Mouse (Mus musculus) adrenal gland, adult 8-10 months (tissue): Measurements from ENCODE around the gene Ormdl1. TPM values are rescaled to one million over a fixed set of nuclear protein-coding genes. Genes with fewer than 3 reads are reported as not detected.

Experiments used
- total RNA-seq, 4 experiments: library from RNA; stranded (reverse); gene quantifications; 2 replicates each; pipeline ENCODE4 v1.2.4; 2022

Gene Ormdl1
- total RNA-seq, 4 experiments from 2014 or later: 21.6 to 27.5 (median 25.1) TPM

Other genes starting within 250 kb of the Ormdl1 start
- under 1 TPM in 1 of 4 experiments, not detected in 3; 0.11 TPM for gene Mstn, start 235.5 kb upstream of the Ormdl1 start, total RNA-seq
- gene 1700019A02Rik, start 109.5 kb upstream of the Ormdl1 start, total RNA-seq: not detected
- gene Pms1, start 77 bp upstream of the Ormdl1 start, total RNA-seq: 10 to 100 TPM in 2 of 4 experiments, 1 to 10 TPM in 2; 4.5 to 10.8 (median 8.7) TPM
- gene Gm28778, start within 50 bp of the Ormdl1 start, total RNA-seq: 1 to 10 TPM; 1.4 to 4.2 (median 1.9) TPM
- gene Osgepl1, start 16.5 kb downstream of the Ormdl1 start, total RNA-seq: 10 to 100 TPM; 23.2 to 26.4 (median 24.1) TPM
- not detected for gene Asdurf, start 55.5 kb downstream of the Ormdl1 start, total RNA-seq
- gene Gm28551, start 55.6 kb downstream of the Ormdl1 start, total RNA-seq: under 1 TPM in 3 of 4 experiments, not detected in 1; 0.08 to 0.14 (median 0.09) TPM
- 10 to 100 TPM; 28.0 to 33.0 (median 29.2) TPM for gene Asnsd1, start 55.7 kb downstream of the Ormdl1 start, total RNA-seq